Mouse (Mus musculus): ENCODE measurements around the gene C330007P06Rik. TPM values are rescaled to one million over a fixed set of nuclear protein-coding genes. Genes with fewer than 3 reads are reported as not detected.

Gene C330007P06Rik
- polyA plus RNA-seq, 1 experiment from 2014 or later = 26.7 TPM

DNA sequence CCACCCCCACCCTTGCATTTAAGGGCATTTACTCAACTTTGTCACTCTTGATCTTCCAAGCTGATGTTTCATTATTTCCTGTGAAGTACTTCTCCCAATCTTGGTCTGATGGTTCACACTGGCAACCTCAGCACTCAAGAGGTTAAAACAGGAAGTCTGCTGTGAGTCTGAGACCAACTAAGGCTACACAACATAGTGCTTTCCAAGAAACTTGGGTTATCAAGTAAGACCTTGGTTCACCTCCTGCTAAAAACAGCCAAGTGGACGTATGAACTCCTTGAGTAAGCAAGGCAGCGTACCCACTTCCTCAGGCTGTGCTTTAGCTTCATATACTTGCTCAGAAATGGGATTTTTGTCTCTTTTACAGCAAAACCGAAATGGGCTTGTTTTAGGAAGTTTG lies 3.5 kb downstream of the C330007P06Rik start:
- Histone ChIP-seq H3K9me3 (replicated peaks) (no peaks in the 10 kb centered on the region), H3K4me1 (peaks cover 4% of the 10 kb centered on the region; the same call in 1 of the 2 replicates), H3K36me3 (ENCODE audit: poor library complexity, severe bottlenecking) (no peaks in the 10 kb centered on the region), H3K4me3 (no peak overlapping the region), H3K27me3 (no peaks in the 10 kb centered on the region), H3K9ac (no peak overlapping the region), H3K27ac (no peak overlapping the region), H3K4me2 (no peak overlapping the region)
- no peak for ATAC-seq
- 79% methylated on average over 3 of the region's 3 CpGs for WGBS

DNA sequence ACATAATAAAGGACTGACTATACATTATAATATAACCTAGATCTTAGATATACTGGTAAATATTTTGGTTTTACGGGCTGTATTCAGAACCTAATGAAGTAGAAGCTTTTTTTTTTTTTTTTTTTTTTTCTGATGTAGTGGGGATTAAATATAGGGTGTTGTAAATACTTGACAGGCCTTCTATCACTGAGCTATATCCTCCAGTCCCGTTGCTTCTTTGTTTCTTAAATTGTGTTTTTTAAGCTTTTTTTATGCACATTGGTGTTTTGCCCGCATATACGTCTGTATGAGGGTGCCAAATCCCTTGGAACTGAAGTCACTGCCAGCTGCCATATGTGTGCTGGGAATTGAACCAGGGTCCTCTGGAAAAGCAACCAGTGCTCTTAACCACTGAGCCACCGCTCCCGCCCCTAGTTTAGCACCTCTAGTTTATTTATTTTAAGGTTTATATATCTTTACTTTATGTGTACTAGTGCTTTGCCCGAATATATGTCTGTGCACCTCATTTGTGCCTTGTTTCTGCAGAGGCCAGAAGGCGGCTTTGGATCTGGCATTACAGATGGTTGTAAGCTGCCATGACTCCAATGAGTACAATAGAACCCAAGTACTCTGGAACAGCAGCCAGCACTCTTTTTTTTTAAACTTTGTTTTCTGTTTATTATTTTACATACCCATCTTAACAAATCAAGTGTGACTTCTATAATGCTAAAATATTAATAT lies 9.1 kb downstream of the C330007P06Rik start:
- Histone ChIP-seq H3K4me3 (peak overlapping the region; percentile 45), H3K27me3 (no peaks in the 10 kb centered on the region), H3K9ac (no peak overlapping the region), H3K4me2 (peak overlapping the region; percentile 47), H3K27ac (no peak overlapping the region), H3K36me3 (ENCODE audit: poor library complexity, severe bottlenecking) (no peaks in the 10 kb centered on the region), H3K4me1 (peaks cover 8% of the 10 kb centered on the region), H3K9me3 (replicated peaks) (no peaks in the 10 kb centered on the region)
- 60% methylated on average over 8 of the region's 8 CpGs for WGBS
- peak; percentile 17; the same call in 1 of the 2 replicates for ATAC-seq

DNA sequence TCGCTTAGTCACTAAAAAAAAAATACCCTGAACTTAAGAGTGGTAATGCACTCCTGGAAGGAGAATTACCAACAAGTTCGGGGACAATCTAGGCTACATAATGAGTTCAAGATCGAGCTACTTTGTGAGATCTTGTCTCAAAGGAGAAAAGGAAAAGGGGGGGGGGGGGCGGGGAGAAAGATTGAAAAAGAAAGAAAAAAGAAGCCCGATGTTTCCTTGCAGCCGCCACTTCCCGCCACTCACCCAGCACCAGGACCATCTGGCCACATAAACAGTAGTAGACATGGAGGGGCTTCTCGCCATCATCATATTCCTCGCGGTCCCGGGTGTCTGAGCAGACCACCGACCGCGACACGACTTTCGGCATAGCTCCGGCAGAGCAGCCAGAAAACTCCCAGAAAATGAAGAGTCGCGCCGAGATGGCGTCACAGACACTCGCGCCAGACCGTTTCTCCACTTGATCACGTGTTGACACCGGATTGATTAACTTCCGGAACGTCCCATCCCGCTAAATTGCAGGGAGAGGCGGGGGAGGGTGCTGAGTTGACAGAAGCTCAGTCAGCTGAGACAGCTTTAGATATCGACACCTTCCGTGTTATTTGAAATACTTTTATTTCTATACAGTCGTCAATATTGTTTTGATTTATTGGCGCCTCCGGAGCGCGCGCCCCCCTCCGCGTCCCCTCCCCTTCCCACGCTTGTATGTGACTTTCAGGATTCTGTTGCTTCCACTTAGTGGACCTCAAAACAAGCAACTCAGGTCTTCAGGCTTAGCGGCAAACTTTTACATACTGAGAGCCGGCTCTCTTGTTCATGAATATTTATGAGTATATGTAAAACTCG lies 9.9 kb downstream of the C330007P06Rik start:
- peak; percentile 94 for ATAC-seq
- 13% methylated on average over 42 of the region's 44 CpGs for WGBS
- H3K4me1 ChIP-seq = peaks cover 8% of the 10 kb centered on the region
- H3K27ac ChIP-seq = no peak overlapping the region
- H3K36me3 ChIP-seq (ENCODE audit: poor library complexity, severe bottlenecking) = no peaks in the 10 kb centered on the region
- peak overlapping the region; percentile 45 for H3K4me3 ChIP-seq
- H3K27me3 ChIP-seq = no peaks in the 10 kb centered on the region
- H3K9ac ChIP-seq = peak overlapping the region; percentile 54
- peak overlapping the region; percentile 57 for H3K4me2 ChIP-seq
- H3K9me3 ChIP-seq (replicated peaks) = no peaks in the 10 kb centered on the region

DNA sequence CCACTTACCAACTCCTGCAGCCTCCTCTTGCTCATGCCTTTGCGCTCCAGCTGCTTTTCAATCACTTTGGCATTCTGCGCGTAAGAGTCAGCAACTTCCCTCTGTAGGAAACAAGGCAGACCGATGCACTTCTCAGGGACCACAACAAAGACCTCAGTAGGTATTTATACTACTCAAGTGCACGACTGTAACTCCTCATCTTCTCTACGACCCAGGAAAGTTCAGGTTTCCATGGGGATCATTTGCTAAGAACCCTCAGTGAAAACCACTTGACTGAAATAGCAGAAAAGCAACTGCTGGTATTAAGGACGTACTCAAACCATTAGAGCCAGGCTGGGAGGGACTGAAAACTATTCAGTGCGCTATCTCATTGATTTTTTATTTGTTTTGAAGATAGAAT lies 21.3 kb downstream of the C330007P06Rik start:
- 85% methylated on average over 8 of the region's 8 CpGs for WGBS
- no peaks in the 10 kb centered on the region for H3K27me3 ChIP-seq
- no peak overlapping the region for H3K9ac ChIP-seq
- H3K4me2 ChIP-seq = no peak overlapping the region
- H3K4me1 ChIP-seq = no peaks in the 10 kb centered on the region
- H3K27ac ChIP-seq = no peak overlapping the region
- no peak overlapping the region for H3K4me3 ChIP-seq
- no peak for ATAC-seq
- no peaks in the 10 kb centered on the region for H3K9me3 ChIP-seq (replicated peaks)
- H3K36me3 ChIP-seq (ENCODE audit: poor library complexity, severe bottlenecking) = peaks cover 4% of the 10 kb centered on the region; the same call in 1 of the 2 replicates

DNA sequence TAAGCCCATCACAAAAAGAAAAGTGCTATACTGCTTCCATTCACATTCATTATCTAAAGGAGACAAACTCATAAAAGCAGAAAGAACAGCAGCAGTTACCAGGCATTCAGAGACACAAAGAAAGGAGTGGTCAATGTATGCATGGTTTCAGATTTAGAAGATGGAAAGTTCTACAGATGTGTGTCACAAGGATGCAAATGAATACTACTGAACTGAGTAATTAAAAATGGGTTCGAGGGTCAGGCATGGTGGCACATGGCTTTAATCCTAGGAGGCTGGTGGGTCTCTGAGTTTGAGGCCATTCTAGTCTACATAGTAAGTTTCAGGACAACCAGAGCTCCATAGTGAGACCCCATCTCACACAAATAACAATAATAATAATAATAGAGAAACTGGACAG lies 26.8 kb downstream of the C330007P06Rik start:
- Histone ChIP-seq H3K4me1 (no peaks in the 10 kb centered on the region), H3K36me3 (ENCODE audit: poor library complexity, severe bottlenecking) (peaks cover 4% of the 10 kb centered on the region; the same call in 1 of the 2 replicates), H3K27me3 (no peaks in the 10 kb centered on the region), H3K4me3 (no peak overlapping the region), H3K4me2 (no peak overlapping the region), H3K9ac (no peak overlapping the region), H3K9me3 (replicated peaks) (no peaks in the 10 kb centered on the region), H3K27ac (no peak overlapping the region)
- 74% methylated on average over 1 of the region's 1 CpGs for WGBS
- ATAC-seq = no peak

DNA sequence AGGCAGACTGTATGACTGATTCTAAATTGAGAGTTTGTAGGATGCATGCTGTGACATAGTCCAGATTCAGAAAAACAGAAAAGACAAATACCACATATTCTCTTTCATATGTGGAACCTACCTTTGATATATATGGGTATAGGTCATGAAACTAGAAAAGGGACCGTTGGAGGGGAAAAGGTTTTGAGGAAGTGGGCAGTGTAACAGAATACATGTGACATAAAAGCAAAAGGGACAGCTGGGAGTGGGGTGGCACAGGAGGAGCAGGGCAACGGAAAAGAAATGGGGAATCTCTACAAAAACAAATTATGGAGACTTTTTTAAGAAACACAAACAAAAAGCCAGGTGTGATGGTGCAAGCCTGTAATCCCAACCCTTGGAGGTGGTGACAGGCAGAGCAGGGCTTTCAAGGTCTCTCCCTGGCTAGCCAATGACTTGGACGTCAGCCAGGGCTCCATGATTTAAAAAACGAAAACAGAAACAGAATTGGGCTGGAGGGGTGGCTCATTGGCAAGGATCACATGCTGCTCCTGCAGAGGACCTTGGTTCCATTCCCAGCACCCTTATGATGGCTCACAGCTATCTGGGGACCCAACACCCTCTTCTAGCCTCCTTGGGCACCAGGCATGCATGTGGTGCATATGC lies 30.4 kb downstream of the C330007P06Rik start:
- Histone ChIP-seq H3K4me1 (no peaks in the 10 kb centered on the region), H3K4me2 (no peak overlapping the region), H3K9me3 (replicated peaks) (no peaks in the 10 kb centered on the region), H3K27ac (no peak overlapping the region), H3K27me3 (no peaks in the 10 kb centered on the region), H3K4me3 (no peak overlapping the region), H3K9ac (no peak overlapping the region), H3K36me3 (ENCODE audit: poor library complexity, severe bottlenecking) (no peaks in the 10 kb centered on the region)
- ATAC-seq = no peak
- WGBS = 79% methylated on average over 4 of the region's 4 CpGs

DNA sequence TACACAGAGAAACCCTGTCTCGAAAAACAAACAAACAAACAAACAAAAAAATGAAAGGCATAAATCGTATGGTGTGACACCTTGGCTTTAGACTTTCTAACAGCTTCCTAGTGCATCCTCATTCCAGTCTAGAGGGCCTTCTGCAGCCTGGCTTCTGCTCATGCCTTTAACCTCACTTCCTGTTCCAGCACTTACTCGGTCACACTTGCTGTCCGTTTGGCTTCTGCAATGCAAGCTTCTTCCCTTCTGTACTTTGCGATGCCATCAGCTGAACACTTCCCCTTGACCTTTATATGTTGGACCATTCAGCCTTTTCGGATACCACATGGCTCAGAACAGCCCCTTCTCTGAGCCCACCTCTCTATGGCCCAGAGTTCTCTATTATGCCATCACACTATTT lies 32.2 kb downstream of the C330007P06Rik start:
- H3K36me3 ChIP-seq (ENCODE audit: poor library complexity, severe bottlenecking) = no peaks in the 10 kb centered on the region
- no peaks in the 10 kb centered on the region for H3K4me1 ChIP-seq
- no peak overlapping the region for H3K9ac ChIP-seq
- H3K4me3 ChIP-seq = no peak overlapping the region
- ATAC-seq = no peak
- H3K27me3 ChIP-seq = no peaks in the 10 kb centered on the region
- no peaks in the 10 kb centered on the region for H3K9me3 ChIP-seq (replicated peaks)
- H3K27ac ChIP-seq = no peak overlapping the region
- H3K4me2 ChIP-seq = no peak overlapping the region
- WGBS = 92% methylated on average over 6 of the region's 6 CpGs

DNA sequence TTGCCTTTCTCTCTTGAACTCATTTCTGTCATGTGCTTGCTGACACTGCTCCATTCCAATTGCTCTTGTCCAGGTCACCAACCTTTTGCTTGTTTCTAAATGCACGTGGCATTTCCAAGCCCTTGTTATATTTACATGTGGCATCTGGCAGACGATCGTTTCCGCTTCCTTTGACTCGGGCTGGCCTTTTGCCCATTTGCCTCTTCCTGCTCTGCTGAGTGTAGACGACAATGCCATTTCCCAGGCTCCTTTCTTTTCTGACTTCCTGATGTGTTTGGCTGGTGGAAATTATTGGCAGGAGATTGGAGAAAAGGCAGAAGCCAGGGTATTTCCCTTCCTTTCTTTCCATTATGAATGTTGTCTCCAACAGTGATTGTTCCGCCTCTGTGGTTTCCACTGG lies 34.5 kb downstream of the C330007P06Rik start:
- H3K27me3 ChIP-seq = no peaks in the 10 kb centered on the region
- H3K36me3 ChIP-seq (ENCODE audit: poor library complexity, severe bottlenecking) = no peaks in the 10 kb centered on the region
- H3K4me3 ChIP-seq = no peak overlapping the region
- H3K27ac ChIP-seq = no peak overlapping the region
- no peak overlapping the region for H3K4me2 ChIP-seq
- H3K4me1 ChIP-seq = no peaks in the 10 kb centered on the region
- no peaks in the 10 kb centered on the region for H3K9me3 ChIP-seq (replicated peaks)
- ATAC-seq = no peak
- WGBS = 68% methylated on average over 7 of the region's 7 CpGs
- H3K9ac ChIP-seq = no peak overlapping the region

DNA sequence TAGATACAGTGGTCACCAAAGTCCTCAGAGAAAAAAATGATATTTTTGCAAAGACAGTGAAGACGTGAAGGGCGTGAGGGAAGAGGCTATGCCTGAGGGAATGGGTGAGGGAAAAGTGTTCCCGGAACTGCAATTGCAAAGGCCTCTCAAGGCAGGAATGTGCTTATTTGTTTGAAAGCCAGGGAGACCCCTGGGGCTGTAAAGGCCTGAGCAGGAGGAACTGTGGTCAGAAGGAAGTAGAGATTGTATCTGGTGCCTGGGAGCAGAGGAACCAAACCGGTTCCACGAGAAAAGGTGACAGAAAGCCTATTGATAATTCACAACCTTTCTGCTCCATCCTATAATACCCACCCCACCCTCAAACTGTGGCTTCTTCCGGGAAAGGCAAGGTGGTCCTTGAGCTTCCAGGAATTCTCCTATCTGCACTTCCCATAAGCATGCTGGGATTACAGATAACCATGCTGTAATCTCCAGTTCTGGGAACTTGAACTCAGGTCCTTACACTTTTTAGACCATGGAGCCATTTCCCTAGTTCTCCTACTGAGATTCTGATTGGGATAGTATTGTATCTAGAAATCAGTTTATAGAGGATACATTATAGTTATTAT lies 36.7 kb downstream of the C330007P06Rik start:
- H3K4me1 ChIP-seq = no peaks in the 10 kb centered on the region
- H3K4me3 ChIP-seq = no peak overlapping the region
- H3K9ac ChIP-seq = no peak overlapping the region
- no peaks in the 10 kb centered on the region for H3K27me3 ChIP-seq
- H3K9me3 ChIP-seq (replicated peaks) = no peaks in the 10 kb centered on the region
- no peak for ATAC-seq
- H3K27ac ChIP-seq = no peak overlapping the region
- no peak overlapping the region for H3K4me2 ChIP-seq
- 81% methylated on average over 6 of the region's 6 CpGs for WGBS
- H3K36me3 ChIP-seq (ENCODE audit: poor library complexity, severe bottlenecking) = no peaks in the 10 kb centered on the region

DNA sequence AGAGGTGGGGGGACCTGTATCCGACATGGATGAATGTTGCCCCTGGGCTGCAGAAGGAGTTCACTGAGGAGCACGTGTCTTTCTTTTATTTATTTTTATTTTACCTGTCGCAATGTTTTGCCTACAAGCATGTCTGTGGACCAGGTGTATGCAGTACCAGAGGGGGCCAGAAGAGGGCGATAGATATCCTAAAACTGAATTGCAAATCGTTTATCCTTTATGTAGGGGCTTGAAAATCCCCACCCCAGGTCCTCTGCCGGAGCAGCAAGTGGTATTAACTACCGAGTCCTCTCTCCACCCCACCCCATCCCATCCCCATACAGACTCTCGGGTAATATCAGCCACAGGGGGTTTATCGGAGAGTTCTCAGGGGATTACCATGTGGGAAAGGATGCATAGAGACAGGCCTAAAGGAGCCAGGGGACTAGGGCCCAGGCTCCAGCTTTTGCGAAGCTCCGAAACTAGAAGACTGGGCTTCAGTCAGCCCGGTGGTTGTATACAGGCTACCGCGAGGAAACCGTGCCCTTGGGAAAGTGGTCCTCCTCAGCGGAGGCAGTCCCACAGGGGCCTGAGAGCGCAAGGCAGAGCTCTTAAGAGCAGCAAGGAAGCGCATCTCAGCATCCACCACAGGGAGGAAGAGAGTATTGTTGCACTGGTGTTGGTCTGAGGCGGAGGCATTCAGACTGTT lies 40.4 kb downstream of the C330007P06Rik start:
- peak overlapping the region; percentile 46 for H3K4me2 ChIP-seq
- H3K9ac ChIP-seq = no peak overlapping the region

DNA sequence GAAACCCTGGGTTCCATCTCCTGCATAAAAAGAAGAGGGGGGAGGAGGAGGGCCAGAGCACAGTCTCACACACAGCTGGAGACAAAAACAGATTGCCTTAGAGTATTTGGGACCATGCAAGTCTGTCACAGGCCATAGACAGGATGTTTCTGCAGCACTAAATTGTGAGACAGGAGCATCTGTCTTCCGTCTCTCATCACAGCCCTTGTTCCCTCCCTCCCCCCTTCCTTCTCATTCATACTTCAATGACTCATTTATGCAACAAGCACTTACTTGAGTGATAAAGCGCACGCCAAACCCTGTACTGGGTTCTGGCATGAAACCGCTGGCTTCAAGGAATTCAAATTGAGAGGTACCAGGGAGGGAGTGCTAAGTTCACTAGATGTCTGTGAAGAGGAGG lies 42.3 kb downstream of the C330007P06Rik start:
- Histone ChIP-seq H3K9me3 (replicated peaks) (no peaks in the 10 kb centered on the region), H3K9ac (no peak overlapping the region), H3K4me1 (no peaks in the 10 kb centered on the region), H3K27me3 (no peaks in the 10 kb centered on the region), H3K27ac (no peak overlapping the region), H3K36me3 (ENCODE audit: poor library complexity, severe bottlenecking) (no peaks in the 10 kb centered on the region), H3K4me2 (no peak overlapping the region), H3K4me3 (no peak overlapping the region)
- 66% methylated on average over 4 of the region's 4 CpGs for WGBS
- ATAC-seq = no peak

More for the DNA sequence above, 40.4 kb downstream of the C330007P06Rik start:
- WGBS = 31% methylated on average over 19 of the region's 19 CpGs
- no peak overlapping the region; the same call in 1 of the 2 replicates for H3K27ac ChIP-seq
- peak overlapping the region; percentile 15 for H3K4me3 ChIP-seq
- no peaks in the 10 kb centered on the region for H3K36me3 ChIP-seq (ENCODE audit: poor library complexity, severe bottlenecking)
- H3K9me3 ChIP-seq (replicated peaks) = no peaks in the 10 kb centered on the region
- no peaks in the 10 kb centered on the region for H3K27me3 ChIP-seq
- H3K4me1 ChIP-seq = no peaks in the 10 kb centered on the region
- peak; percentile 73 for ATAC-seq
